Mouse (Mus musculus): ENCODE measurements around the gene Fstl1.

DNA sequence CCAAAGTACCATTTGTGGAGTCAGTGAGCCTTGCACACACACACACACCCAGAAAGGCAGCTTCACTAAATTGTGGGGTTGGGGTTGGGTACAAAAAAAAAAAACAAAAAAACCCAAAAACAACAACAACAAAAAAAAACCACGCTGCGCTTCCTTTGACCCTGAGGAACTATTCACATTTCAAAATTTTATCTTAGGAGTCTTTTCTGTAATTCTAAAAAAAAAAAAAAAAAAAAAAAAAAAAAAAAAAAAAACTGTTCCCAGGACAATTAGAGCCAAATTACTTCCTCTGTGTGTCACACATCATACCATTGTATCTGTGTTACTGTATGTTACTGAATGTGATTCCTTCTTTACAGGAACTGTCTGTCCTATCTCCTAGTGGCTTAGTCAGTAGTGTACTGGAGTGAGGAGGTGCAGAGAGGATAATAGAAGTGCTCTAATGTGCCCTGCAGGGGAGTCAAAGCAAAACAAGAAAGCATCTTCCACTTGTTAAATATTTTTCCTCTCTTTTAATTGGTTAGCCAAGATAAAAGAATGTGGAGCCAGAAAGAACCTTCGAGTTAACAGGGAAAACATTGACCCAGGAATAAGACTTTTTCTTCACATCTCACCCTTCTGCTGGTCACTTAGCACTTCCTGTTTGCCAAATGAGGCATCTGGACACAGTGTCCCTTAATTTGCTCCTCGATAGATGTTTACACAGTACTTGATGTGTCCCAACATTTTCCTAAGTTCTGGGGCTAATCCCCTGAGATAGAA is 93.0 kb downstream of the Fstl1 start:
- TF ChIP-seq POLR2A (IDR thresholded peaks at IDR 0.05; ENCODE audit: low read depth, low read length) (no peak), CTCF (conservative IDR thresholded peaks at IDR 0.05; ENCODE audit: insufficient read depth, insufficient read length, low read depth, low read length) (no peak)
